24 mouse cellular contexts compared by ENCODE assay signal in genomic region chr5:78474041-78474440, GRCm38 (mm10).
"Had no signal": no experiment of that assay in that cellular context is flagged by ENCODE, and none has a peak within 500 bp of the region (broad histone marks: within the 10 kb centered on the region; RNA-seq: fewer than 3 reads in every experiment).

No protein-coding gene starts in this region.

- H3K27me3 ChIP-seq: heart, embryonic 13.5 days; heart, embryonic 15.5 days; hindbrain, embryonic 15.5 days; limb, embryonic 13.5 days; limb, embryonic 15.5 days; liver, embryonic 12.5 days had no signal

- H3K4me3 ChIP-seq: heart, embryonic 13.5 days; heart, embryonic 15.5 days; hindbrain, embryonic 15.5 days; limb, embryonic 13.5 days; limb, embryonic 15.5 days; liver, embryonic 12.5 days had no signal

- H3K36me3 ChIP-seq: heart, embryonic 13.5 days; heart, embryonic 15.5 days; hindbrain, embryonic 15.5 days; limb, embryonic 13.5 days; limb, embryonic 15.5 days; liver, embryonic 12.5 days had no signal

- H3K27ac ChIP-seq: heart, embryonic 13.5 days; heart, embryonic 15.5 days; hindbrain, embryonic 15.5 days; hindbrain, postnatal 0 days; limb, embryonic 13.5 days; limb, embryonic 15.5 days; liver, embryonic 12.5 days; liver, embryonic 14.5 days had no signal

- H3K4me1 ChIP-seq: heart, embryonic 13.5 days; heart, embryonic 15.5 days; hindbrain, embryonic 15.5 days; limb, embryonic 13.5 days; limb, embryonic 15.5 days; liver, embryonic 12.5 days had no signal

- DNase-seq: forebrain, postnatal 0 days; gastrocnemius, postnatal 14 days; gastrocnemius, postnatal 36 days; heart, adult 18-20 months; heart, postnatal 14 days; heart, postnatal 36 days; kidney, adult 11 months; kidney, adult 2 months; kidney, adult 9 months; kidney, postnatal 10 days; kidney, postnatal 36 days; layer of hippocampus, adult 9-11 months; layer of hippocampus, postnatal 36 days; left cerebral cortex, postnatal 4 days had no signal

- ATAC-seq: forebrain, postnatal 0 days; hindbrain, postnatal 0 days; intestine, embryonic 16.5 days; liver, embryonic 12.5 days had no signal

- H3K9ac ChIP-seq: forebrain, postnatal 0 days; heart, embryonic 13.5 days; heart, embryonic 15.5 days; hindbrain, embryonic 15.5 days; limb, embryonic 13.5 days; limb, embryonic 15.5 days; liver, embryonic 12.5 days; liver, embryonic 14.5 days had no signal

- H3K4me2 ChIP-seq: heart, embryonic 11.5 days; heart, embryonic 13.5 days; heart, embryonic 15.5 days; hindbrain, embryonic 15.5 days; limb, embryonic 13.5 days; limb, embryonic 15.5 days; liver, embryonic 12.5 days had no signal

- H3K9me3 ChIP-seq: heart, embryonic 13.5 days; heart, embryonic 15.5 days; hindbrain, embryonic 15.5 days; limb, embryonic 13.5 days; limb, embryonic 15.5 days had no signal
